In the genomic region with DNA sequence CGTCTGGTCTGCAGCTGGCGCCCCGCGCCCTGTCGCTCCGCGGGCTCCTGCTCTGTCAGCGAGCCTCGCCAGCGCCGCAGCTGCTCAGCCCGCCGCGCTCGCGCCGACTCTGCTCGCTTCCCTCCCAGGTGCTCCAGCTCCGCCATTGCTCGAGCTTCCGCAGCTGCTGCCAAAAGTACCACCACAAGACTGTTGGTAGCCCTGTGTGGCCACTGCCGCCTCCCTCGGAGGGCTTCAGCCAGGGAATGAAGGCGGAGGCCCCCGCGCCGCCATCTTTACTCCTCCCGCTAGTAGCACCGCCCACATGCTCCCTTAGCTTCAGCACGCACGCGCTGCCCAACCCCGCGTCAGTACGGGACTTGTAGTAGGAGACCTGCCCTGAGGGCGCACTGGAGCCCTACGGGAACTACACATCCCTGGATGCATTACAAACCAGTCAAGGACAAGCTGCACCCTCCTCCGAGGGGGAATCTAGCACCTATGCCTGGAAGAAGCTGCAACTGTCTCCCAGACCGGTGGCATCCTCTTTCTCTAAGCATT, we compare ENCODE assay signal across 7 mouse cellular contexts. TPM values are rescaled to one million over a fixed set of nuclear protein-coding genes. Genes with fewer than 3 reads are reported as not detected.
A peak's percentile ranks its signal among the peaks of the same experiment; 100 is the strongest.
DNase-seq lines count a peak whose midpoint lies in the region; ATAC-seq lines count a peak whose summit lies in the region.

TSS of gene Ppp1r12b (minus strand) at position 306 of the 540 bp plus-strand sequence.

- WGBS in embryonic facial prominence, embryonic 11.5 days, result 0% methylated on average over 39 of the region's 39 CpGs
- under 1% methylated on average over 39 of the region's 39 CpGs for WGBS in limb, embryonic 10.5 days
- under 1% methylated on average over 39 of the region's 39 CpGs for WGBS in midbrain, embryonic 13.5 days

- peak within 1 kb of the TSS; percentile 75; the same call in 1 of the 2 replicates for H3K27ac ChIP-seq in embryonic facial prominence, embryonic 11.5 days (replicated peaks; ENCODE audit: low read depth, low read length)
- H3K27ac ChIP-seq in limb, embryonic 10.5 days, result peak within 1 kb of the TSS; percentile 92
- H3K27ac ChIP-seq in midbrain, embryonic 13.5 days, result peak within 1 kb of the TSS; percentile 91

- peak; percentile 98 for ATAC-seq in embryonic facial prominence, embryonic 11.5 days (replicated peaks; ENCODE audit: insufficient number of reproducible peaks, low FRiP score, low TSS enrichment, low read depth)
- ATAC-seq in granulocyte monocyte progenitor cell, adult 5-6 weeks (replicated peaks; ENCODE audit: poor library complexity, severe bottlenecking), result peak; percentile 99
- peak; percentile 99 for ATAC-seq in midbrain, embryonic 13.5 days

- H3K36me3 ChIP-seq in embryonic facial prominence, embryonic 11.5 days (replicated peaks; ENCODE audit: control insufficient read depth, insufficient read depth, low read depth, low read length), result no peaks in the 10 kb centered on the region
- H3K36me3 ChIP-seq in limb, embryonic 10.5 days, result no peaks in the 10 kb centered on the region
- H3K36me3 ChIP-seq in midbrain, embryonic 13.5 days, result no peaks in the 10 kb centered on the region

- DNase-seq in adrenal gland, postnatal 14 days, result peak; percentile 97
- DNase-seq in embryonic facial prominence, embryonic 11.5 days (ENCODE audit: low spot score), result peak; percentile 96
- DNase-seq in kidney, adult 11 months, result peak; percentile 98
- DNase-seq in limb, embryonic 10.5 days (ENCODE audit: low spot score), result peak; percentile 92
- DNase-seq in spleen, adult 12 weeks (ENCODE audit: low spot score), result peak; percentile 83

- H3K9me3 ChIP-seq in embryonic facial prominence, embryonic 11.5 days (replicated peaks; ENCODE audit: control insufficient read depth, low read length), result no peaks in the 10 kb centered on the region
- H3K9me3 ChIP-seq in limb, embryonic 10.5 days (replicated peaks), result no peaks in the 10 kb centered on the region
- no peaks in the 10 kb centered on the region for H3K9me3 ChIP-seq in midbrain, embryonic 13.5 days

- no peaks in the 10 kb centered on the region for H3K27me3 ChIP-seq in embryonic facial prominence, embryonic 11.5 days (ENCODE audit: control insufficient read depth, insufficient read depth, low read length)
- H3K27me3 ChIP-seq in limb, embryonic 10.5 days (ENCODE audit: low read depth, poor library complexity, severe bottlenecking), result no peaks in the 10 kb centered on the region
- H3K27me3 ChIP-seq in midbrain, embryonic 13.5 days, result 0 out of 2 replicates have a peak, but pooled peaks cover 3% of the 10 kb centered on the region

- H3K4me1 ChIP-seq in embryonic facial prominence, embryonic 11.5 days (ENCODE audit: control insufficient read depth, insufficient read depth, low read length), result no peaks in the 10 kb centered on the region
- H3K4me1 ChIP-seq in limb, embryonic 10.5 days, result peaks cover 17% of the 10 kb centered on the region
- peaks cover 14% of the 10 kb centered on the region for H3K4me1 ChIP-seq in midbrain, embryonic 13.5 days (replicated peaks)

- H3K4me3 ChIP-seq in embryonic facial prominence, embryonic 11.5 days (ENCODE audit: low read depth, low read length), result peak within 1 kb of the TSS; percentile 84
- peak within 1 kb of the TSS; percentile 93 for H3K4me3 ChIP-seq in limb, embryonic 10.5 days
- H3K4me3 ChIP-seq in midbrain, embryonic 13.5 days (replicated peaks), result peak within 1 kb of the TSS; percentile 78

- peak within 1 kb of the TSS; percentile 87 for H3K9ac ChIP-seq in embryonic facial prominence, embryonic 11.5 days (replicated peaks; ENCODE audit: low read length)
- H3K9ac ChIP-seq in midbrain, embryonic 13.5 days (replicated peaks), result peak within 1 kb of the TSS; percentile 87

- H3K4me2 ChIP-seq in embryonic facial prominence, embryonic 11.5 days (ENCODE audit: low read depth, low read length), result peak within 1 kb of the TSS; percentile 67
- H3K4me2 ChIP-seq in midbrain, embryonic 13.5 days (replicated peaks), result peak within 1 kb of the TSS; percentile 87

RNA-seq across cellular contexts. Expression of gene Ppp1r12b, which starts in this region (rescaled TPM):
- 10.0 and 16.1 TPM in 2 replicates for total RNA-seq in adrenal gland, postnatal 14 days (2021)
- 5.0 and 5.9 TPM in 2 replicates for polyA plus RNA-seq in embryonic facial prominence, embryonic 11.5 days (2014; fragmentation: Nextera tagmentation; extraction: Ambion mirVana)
- total RNA-seq in granulocyte monocyte progenitor cell, adult 5-6 weeks (2014; fragmentation: Nextera tagmentation), result 2.8 and 6.2 TPM in 2 replicates
- 6.1 and 6.3 TPM in 2 replicates for total RNA-seq in granulocyte monocyte progenitor cell, adult 5-6 weeks (2017)
- 5.5 and 5.7 TPM in 2 replicates for polyA plus RNA-seq in limb, embryonic 10.5 days (2016; fragmentation: Nextera tagmentation; extraction: Ambion mirVana)
- polyA plus RNA-seq in midbrain, embryonic 13.5 days (2015; fragmentation: Nextera tagmentation; extraction: Ambion mirVana), result 10.8 and 13.3 TPM in 2 replicates

Comparison
In these comparisons a context has a peak if more than half of its experiments do, and no peak if none do; other contexts are left out.
1. Peak in every context shown above with its lines: DNase-seq, ATAC-seq, H3K4me3 ChIP-seq and H3K27ac ChIP-seq.